ENCODE assay signal across 24 mouse cellular contexts in genomic region chr5:37204886-37205285, GRCm38 (mm10). TPM values are rescaled to one million over a fixed set of nuclear protein-coding genes. Genes with fewer than 3 reads are reported as not detected.
A peak's percentile ranks its signal among the peaks of the same experiment; 100 is the strongest.
DNase-seq lines count a peak whose midpoint lies in the region; ATAC-seq and TF ChIP-seq lines count a peak whose summit lies in the region.
"Had no signal": no experiment of that assay in that cellular context is flagged by ENCODE, and none has a peak within 500 bp of the region (broad histone marks: within the 10 kb centered on the region; RNA-seq: fewer than 3 reads in every experiment).

No protein-coding gene starts in this region.

- ATAC-seq in forebrain, postnatal 0 days, result peak; percentile 27
- ATAC-seq: activated CD4-positive, CD25-positive, alpha-beta regulatory T cell, adult 4 months; forebrain, embryonic 13.5 days; forebrain, embryonic 15.5 days; Patski had no signal

- WGBS in forebrain, postnatal 0 days, result 66% methylated on average over 7 of the region's 7 CpGs
- 86% methylated on average over 7 of the region's 7 CpGs for WGBS in forebrain, embryonic 10.5 days

- H3K4me1 ChIP-seq in forebrain, postnatal 0 days (ENCODE audit: insufficient read depth), result peaks cover 4% of the 10 kb centered on the region; the same call in 1 of the 2 replicates
- 0 out of 2 replicates have a peak, but pooled peaks cover 4% of the 10 kb centered on the region for H3K4me1 ChIP-seq in forebrain, embryonic 10.5 days
- H3K4me1 ChIP-seq: embryonic facial prominence, embryonic 13.5 days; embryonic facial prominence, embryonic 15.5 days; forebrain, embryonic 13.5 days; forebrain, embryonic 15.5 days had no signal

- no peak overlapping the region for H3K4me3 ChIP-seq in forebrain, postnatal 0 days (ENCODE audit: low read depth, low read length)
- no peak overlapping the region for H3K4me3 ChIP-seq in forebrain, embryonic 10.5 days
- no peak overlapping the region for H3K4me3 ChIP-seq in layer of hippocampus, adult 2 months
- H3K4me3 ChIP-seq: embryonic facial prominence, embryonic 13.5 days; embryonic facial prominence, embryonic 15.5 days; erythroblast, embryonic 14.5 days; forebrain, embryonic 13.5 days; forebrain, embryonic 15.5 days had no signal

- TF ChIP-seq CTCF in forebrain, postnatal 0 days (IDR thresholded peaks at IDR 0.05; ENCODE audit: low read depth), result no peak
- TF ChIP-seq CTCF in layer of hippocampus, adult 2 months (conservative IDR thresholded peaks at IDR 0.05), result no peak

- H3K9me3 ChIP-seq in forebrain, postnatal 0 days (ENCODE audit: low read length), result no peaks in the 10 kb centered on the region
- no peaks in the 10 kb centered on the region for H3K9me3 ChIP-seq in forebrain, embryonic 10.5 days
- H3K9me3 ChIP-seq: embryonic facial prominence, embryonic 13.5 days; embryonic facial prominence, embryonic 15.5 days; forebrain, embryonic 13.5 days; forebrain, embryonic 15.5 days had no signal

- H3K36me3 ChIP-seq in forebrain, postnatal 0 days (ENCODE audit: insufficient read depth), result no peaks in the 10 kb centered on the region
- H3K36me3 ChIP-seq in forebrain, embryonic 10.5 days (replicated peaks), result no peaks in the 10 kb centered on the region
- H3K36me3 ChIP-seq: embryonic facial prominence, embryonic 13.5 days; embryonic facial prominence, embryonic 15.5 days; forebrain, embryonic 15.5 days; G1E had no signal

- no peak overlapping the region for H3K27ac ChIP-seq in forebrain, postnatal 0 days (ENCODE audit: low read depth, low read length)
- no peak overlapping the region for H3K27ac ChIP-seq in forebrain, embryonic 10.5 days
- peak overlapping the region; percentile 83 for H3K27ac ChIP-seq in layer of hippocampus, adult 2 months
- H3K27ac ChIP-seq: embryonic facial prominence, embryonic 13.5 days; embryonic facial prominence, embryonic 15.5 days; forebrain, embryonic 13.5 days; forebrain, embryonic 15.5 days had no signal

- no peaks in the 10 kb centered on the region for H3K27me3 ChIP-seq in forebrain, postnatal 0 days (ENCODE audit: insufficient read depth, low read length)
- H3K27me3 ChIP-seq in forebrain, embryonic 10.5 days (ENCODE audit: poor library complexity, severe bottlenecking), result no peaks in the 10 kb centered on the region
- H3K27me3 ChIP-seq: embryonic facial prominence, embryonic 13.5 days; embryonic facial prominence, embryonic 15.5 days; forebrain, embryonic 13.5 days; forebrain, embryonic 15.5 days had no signal

- no peak for DNase-seq in forebrain, postnatal 0 days
- no peak for DNase-seq in forebrain, embryonic 10.5 days (ENCODE audit: extremely low spot score, low spot score)
- peak in 1 of 2 experiments; percentile 63 for DNase-seq in layer of hippocampus, adult 2 months (ENCODE audit: low spot score in 2 of 2)
- DNase-seq in layer of hippocampus, adult 8-10 months (ENCODE audit: low spot score in 2 of 2), result no peak
- peak; percentile 26 for DNase-seq in A20 (ENCODE audit: low read depth, low spot score)
- DNase-seq in brain, adult 2 months (ENCODE audit: low read depth, low spot score), result peak; percentile 68
- DNase-seq in spleen, postnatal 14 days (ENCODE audit: low spot score in 2 of 2), result no peak
- DNase-seq in cerebellum, adult 18-20 months, result no peak
- DNase-seq: adrenal gland, adult 8-10 months; adrenal gland, postnatal 14 days; adrenal gland, postnatal 36 days; cerebellum, adult 11 months; cerebellum, adult 2 months; cerebellum, adult 9-10 months; cerebellum, postnatal 25 days; embryo, embryonic 11 days had no signal

- H3K4me2 ChIP-seq in forebrain, postnatal 0 days (ENCODE audit: low read depth), result no peak overlapping the region
- H3K4me2 ChIP-seq: embryonic facial prominence, embryonic 13.5 days; embryonic facial prominence, embryonic 15.5 days; forebrain, embryonic 13.5 days; forebrain, embryonic 15.5 days had no signal

- no peak overlapping the region for H3K9ac ChIP-seq in forebrain, postnatal 0 days
- H3K9ac ChIP-seq: embryonic facial prominence, embryonic 13.5 days; embryonic facial prominence, embryonic 15.5 days; forebrain, embryonic 13.5 days; forebrain, embryonic 15.5 days had no signal

RNA-seq across cellular contexts. Expression of gene Crmp1, which starts 36.9 kb away (rescaled TPM):
- 965 and 1,074 TPM in 2 replicates for total RNA-seq in forebrain, postnatal 0 days (2014; rRNA removed)
- 1,043 and 1,136 TPM in 2 replicates for polyA plus RNA-seq in forebrain, postnatal 0 days (2015; fragmentation: Nextera tagmentation; extraction: Ambion mirVana)
- 96.5 and 106 TPM in 2 replicates for polyA plus RNA-seq in forebrain, embryonic 10.5 days (2016; fragmentation: Nextera tagmentation; extraction: Ambion mirVana)
- total RNA-seq in layer of hippocampus, adult 2 months (2021), result 100 to 1,000 TPM; 234 to 238 TPM
- total RNA-seq in layer of hippocampus, adult 8-10 months (2022), result 100 to 1,000 TPM; 202 to 212 (median 207) TPM
- total RNA-seq: G1E had no signal
- polyA plus RNA-seq: erythroblast, embryonic 14.5 days; G1E had no signal

Comparison
In these comparisons a context has a peak if more than half of its experiments do, and no peak if none do; other contexts are left out.
1. DNase-seq: peak in A20 (single experiment) and brain, adult 2 months (single experiment); none in forebrain, postnatal 0 days (single experiment), forebrain, embryonic 10.5 days (single experiment), layer of hippocampus, adult 8-10 months (0 of 2), spleen, postnatal 14 days (0 of 2) and cerebellum, adult 18-20 months (0 of 2).